ENCODE assay signal across 24 mouse cellular contexts in genomic region chr2:80562253-80562652, GRCm38 (mm10).
"Had no signal": no experiment of that assay in that cellular context is flagged by ENCODE, and none has a peak within 500 bp of the region (broad histone marks: within the 10 kb centered on the region; RNA-seq: fewer than 3 reads in every experiment).

No protein-coding gene starts in this region.

- H3K4me3 ChIP-seq: heart, adult 2 months; heart, embryonic 13.5 days; heart, embryonic 15.5 days; hindbrain, embryonic 10.5 days; hindbrain, embryonic 12.5 days; layer of hippocampus, adult 2 months; left cerebral cortex, adult 2 months; limb, embryonic 10.5 days; limb, embryonic 12.5 days; liver, embryonic 13.5 days had no signal

- H3K4me1 ChIP-seq: hindbrain, embryonic 10.5 days; hindbrain, embryonic 12.5 days; limb, embryonic 10.5 days; limb, embryonic 12.5 days had no signal

- H3K27ac ChIP-seq: heart, adult 2 months; heart, embryonic 15.5 days; hindbrain, embryonic 10.5 days; hindbrain, embryonic 12.5 days; hindbrain, embryonic 14.5 days; left cerebral cortex, adult 2 months; limb, embryonic 10.5 days; limb, embryonic 12.5 days; liver, embryonic 13.5 days had no signal

- H3K9ac ChIP-seq: heart, embryonic 13.5 days; heart, embryonic 15.5 days; hindbrain, embryonic 12.5 days; hindbrain, embryonic 14.5 days; limb, embryonic 12.5 days; liver, embryonic 13.5 days had no signal

- H3K9me3 ChIP-seq: heart, embryonic 13.5 days; heart, embryonic 15.5 days; hindbrain, embryonic 10.5 days; hindbrain, embryonic 12.5 days; limb, embryonic 10.5 days; limb, embryonic 12.5 days; liver, embryonic 13.5 days had no signal

- ATAC-seq: hindbrain, embryonic 16.5 days; inflammation-experienced regulatory T-cells, adult 6 months had no signal

- H3K27me3 ChIP-seq: heart, embryonic 13.5 days; heart, embryonic 15.5 days; hindbrain, embryonic 12.5 days; limb, embryonic 12.5 days; liver, embryonic 13.5 days had no signal

- DNase-seq: gastrocnemius, postnatal 14 days; gastrocnemius, postnatal 36 days; heart, adult 11 months; heart, adult 2 months; heart, postnatal 14 days; heart, postnatal 36 days; kidney, postnatal 10 days; kidney, postnatal 25 days; kidney, postnatal 4 days; liver; liver, embryonic 13.5 days had no signal

- H3K4me2 ChIP-seq: heart, embryonic 11.5 days; heart, embryonic 13.5 days; heart, embryonic 15.5 days; hindbrain, embryonic 12.5 days; hindbrain, embryonic 14.5 days; limb, embryonic 12.5 days; liver, embryonic 11.5 days; liver, embryonic 13.5 days had no signal
